Mouse (Mus musculus) adrenal gland, adult 8-10 months (tissue): ENCODE results near the gene Snrpa1. TPM values are rescaled to one million over a fixed set of nuclear protein-coding genes. Genes with fewer than 3 reads are reported as not detected.
"Not testable (repeated sequence)": the region's sequence is repeated elsewhere in the genome, so short reads cannot be mapped to it uniquely, and the experiment has no call there.

Source experiments
- DNase-seq: peaks from one replicate; pipeline ENCODE4 v3.0.0; 2022
- total RNA-seq, 4 experiments: library from RNA; stranded (reverse); gene quantifications; 2 replicates each; pipeline ENCODE4 v1.2.4; 2022

The Snrpa1 gene
- 10 to 100 TPM; 30.4 to 43.3 (median 34.4) TPM for total RNA-seq

DNA sequence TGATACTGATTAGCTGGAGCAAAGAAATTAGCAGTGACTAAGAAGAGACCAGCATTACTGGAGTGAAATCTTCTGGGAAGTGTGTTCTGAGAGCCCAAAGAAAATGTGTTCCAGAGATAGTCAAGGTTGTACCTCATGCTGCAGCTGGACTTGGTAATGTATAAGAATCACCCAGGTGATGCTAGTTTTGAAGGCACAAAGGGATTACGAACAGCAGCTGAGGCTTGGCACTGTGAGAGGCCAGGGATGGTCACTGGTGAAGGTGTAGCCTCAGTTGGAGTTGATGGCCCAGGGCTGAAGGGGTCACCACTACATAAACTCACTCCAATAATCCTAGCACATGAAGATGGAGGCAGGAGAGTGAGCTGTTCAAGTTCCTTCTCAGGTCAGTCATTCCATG, at the start of gene Snrpa1:
Gene Snrpa1 (plus strand): TSS at position 301 of the 400 bp plus-strand sequence.
- no peak for DNase-seq

DNA sequence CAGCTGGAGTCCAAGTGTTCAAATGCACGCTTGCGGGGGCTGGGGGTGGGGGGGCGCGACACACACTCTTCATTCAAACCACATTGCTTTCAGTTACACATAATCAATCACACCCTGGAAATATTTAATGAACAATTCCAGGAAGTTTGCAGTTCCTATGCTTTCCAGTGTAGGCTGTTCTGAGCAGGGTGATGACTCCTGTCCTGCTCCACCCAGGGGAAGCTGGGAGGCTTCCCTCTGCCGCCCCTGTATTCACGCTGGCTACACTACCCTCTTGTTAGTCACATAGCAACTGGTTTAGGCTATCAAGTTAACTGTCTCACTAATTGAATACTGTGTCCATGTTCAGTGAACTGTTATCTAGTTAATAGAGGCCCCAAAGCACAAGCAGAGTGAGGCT, 48.3 kb upstream of the Snrpa1 start:
- no peak for DNase-seq

DNA sequence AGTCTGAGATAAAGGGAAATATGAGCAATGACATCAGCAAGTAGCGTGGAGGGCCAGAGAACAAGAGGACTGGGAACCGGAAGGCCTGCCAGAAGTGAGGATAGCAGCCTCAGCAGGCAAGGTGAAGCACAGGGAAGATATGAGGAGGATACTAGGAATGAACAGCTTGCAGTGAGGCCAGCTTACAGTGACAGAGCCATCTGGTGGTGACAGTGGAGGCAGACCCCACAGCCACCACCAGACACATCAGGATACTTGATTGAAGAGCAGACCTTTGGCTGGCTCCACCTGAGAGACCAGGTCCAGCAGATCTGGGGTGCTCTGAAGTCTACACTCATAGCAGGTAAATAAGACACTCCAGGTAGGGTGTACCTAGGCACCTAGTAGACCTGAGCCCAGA, 31.1 kb upstream of the Snrpa1 start:
- no peak for DNase-seq

DNA sequence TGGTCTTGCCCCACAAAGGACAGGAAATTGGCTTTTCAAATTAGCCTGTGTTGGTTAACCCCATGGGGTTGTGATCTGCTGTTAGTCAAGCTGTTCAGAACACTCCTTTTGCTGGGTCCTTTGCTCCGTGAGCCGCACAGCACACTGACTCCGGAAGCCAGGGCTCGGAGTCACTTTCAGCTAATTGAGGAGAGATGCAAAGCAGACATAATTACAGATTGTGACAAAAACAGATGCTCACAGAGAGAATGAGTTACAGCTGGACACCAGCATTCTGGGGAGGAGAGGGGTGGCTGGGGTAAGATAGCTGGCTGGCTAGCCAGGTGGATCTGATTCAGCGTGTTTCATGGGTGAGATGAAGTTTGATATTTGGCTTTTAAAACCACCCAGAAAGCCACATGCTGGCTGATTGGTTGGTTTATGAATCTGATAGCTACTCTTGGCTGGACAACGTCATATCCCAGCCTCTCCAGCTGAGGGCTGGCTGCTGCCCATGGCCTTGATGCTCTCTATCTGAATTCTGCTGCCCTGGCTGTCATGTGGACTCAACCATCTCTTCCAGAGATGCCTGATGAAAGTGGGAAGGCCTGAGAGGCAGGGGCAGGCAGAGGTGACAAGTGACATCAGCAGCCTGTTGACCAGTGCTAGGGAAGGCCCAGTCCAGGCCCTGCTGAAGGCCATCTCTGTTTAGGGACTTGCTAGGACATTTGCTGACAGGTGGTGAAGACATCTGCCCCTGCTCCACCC, 29.9 kb upstream of the Snrpa1 start:
- no peak for DNase-seq

DNA sequence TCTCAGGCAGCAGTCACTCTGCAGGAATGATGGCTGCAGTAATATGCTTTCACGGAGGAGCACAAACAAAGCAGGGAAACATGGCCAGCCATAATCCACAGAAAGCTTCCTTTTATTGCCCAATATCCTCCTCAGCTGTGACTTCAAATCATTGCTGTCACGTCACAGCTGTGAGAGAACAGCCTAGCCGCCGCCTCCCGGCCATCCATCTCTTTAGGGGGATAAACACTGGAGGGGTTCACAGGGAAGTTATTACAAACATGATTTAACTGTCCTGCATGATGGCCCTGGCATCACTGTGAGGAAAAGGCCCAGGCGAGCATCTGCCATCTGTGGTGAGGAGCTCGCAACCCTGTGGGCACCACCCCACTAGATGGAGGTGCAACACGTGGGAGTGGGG, 22.0 kb upstream of the Snrpa1 start:
- no peak for DNase-seq

DNA sequence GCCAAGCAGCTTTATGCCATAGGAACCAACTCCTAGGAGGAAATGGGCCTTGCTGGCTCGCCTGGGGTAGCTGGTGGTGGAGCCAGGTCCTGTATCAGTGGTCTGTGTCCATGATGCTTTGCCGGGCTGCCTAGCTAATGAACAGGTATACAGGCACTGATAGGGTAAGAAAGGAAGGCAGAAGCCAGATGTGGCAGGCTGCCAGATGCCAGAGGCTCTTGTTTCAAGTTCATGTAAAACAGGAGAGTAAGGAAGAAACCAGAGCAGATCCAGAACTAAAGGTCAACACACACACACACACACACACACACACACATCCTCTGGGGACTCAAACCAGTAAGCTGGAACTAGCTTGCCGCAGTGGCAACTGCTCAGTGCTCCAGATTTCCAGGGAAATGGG, 20.5 kb upstream of the Snrpa1 start:
- DNase-seq: no peak

DNA sequence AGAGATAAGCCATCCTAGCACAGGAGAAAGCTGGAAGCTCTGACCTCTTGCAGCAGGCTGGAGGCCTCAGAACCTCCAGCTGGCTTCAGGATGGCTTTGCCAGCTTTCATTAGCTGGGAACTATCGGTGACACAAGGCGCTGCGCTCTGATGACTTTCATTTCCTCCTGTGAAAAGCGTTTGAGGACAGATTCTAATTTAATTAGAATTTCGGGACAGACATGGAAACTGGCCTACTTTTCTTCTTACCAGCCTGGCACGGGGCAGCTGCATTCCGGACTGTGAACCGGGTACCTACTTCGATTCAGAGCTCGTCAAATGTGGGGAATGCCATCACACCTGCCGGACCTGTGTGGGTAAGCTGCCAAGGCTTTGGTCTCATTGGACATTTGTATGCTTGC, 20.1 kb upstream of the Snrpa1 start:
- DNase-seq: no peak

DNA sequence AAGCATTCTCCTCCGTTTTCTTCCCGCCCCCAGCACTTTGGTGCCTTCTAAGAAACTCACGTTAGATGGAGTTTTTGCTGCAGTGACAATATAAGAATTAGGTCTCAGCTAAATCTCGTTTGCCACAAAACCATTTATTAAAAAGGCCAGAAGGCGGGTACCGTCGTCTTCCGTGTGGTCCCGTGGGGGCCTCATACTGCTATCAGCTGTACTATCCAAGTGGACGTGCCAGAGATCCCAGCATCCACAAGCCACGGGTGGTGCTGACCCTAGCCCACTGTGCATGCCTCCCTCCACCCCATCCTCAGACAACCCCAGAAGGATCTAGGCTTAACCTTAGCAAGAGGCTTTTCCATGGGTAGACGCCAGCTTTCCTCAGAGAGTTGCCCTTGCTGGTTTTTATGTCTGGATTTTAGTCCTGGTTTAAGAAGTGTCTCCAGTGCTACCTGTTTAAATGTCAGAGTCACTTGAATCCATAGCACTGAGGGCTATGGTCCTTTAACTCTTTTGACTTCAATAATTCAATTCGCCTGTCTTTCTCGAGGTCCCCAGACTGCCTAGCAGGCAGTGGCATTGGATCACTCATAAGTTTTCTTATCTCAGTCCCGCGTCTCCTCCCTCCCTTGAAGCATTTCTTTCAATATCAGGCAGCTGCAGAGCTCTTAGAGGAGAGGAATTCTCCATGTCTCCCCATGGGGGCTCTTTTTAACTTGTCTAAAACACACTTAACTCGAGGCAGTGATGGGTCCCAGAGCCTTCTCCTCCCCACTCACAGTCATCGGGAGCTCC, 18.6 kb upstream of the Snrpa1 start:
- DNase-seq: no peak

DNA sequence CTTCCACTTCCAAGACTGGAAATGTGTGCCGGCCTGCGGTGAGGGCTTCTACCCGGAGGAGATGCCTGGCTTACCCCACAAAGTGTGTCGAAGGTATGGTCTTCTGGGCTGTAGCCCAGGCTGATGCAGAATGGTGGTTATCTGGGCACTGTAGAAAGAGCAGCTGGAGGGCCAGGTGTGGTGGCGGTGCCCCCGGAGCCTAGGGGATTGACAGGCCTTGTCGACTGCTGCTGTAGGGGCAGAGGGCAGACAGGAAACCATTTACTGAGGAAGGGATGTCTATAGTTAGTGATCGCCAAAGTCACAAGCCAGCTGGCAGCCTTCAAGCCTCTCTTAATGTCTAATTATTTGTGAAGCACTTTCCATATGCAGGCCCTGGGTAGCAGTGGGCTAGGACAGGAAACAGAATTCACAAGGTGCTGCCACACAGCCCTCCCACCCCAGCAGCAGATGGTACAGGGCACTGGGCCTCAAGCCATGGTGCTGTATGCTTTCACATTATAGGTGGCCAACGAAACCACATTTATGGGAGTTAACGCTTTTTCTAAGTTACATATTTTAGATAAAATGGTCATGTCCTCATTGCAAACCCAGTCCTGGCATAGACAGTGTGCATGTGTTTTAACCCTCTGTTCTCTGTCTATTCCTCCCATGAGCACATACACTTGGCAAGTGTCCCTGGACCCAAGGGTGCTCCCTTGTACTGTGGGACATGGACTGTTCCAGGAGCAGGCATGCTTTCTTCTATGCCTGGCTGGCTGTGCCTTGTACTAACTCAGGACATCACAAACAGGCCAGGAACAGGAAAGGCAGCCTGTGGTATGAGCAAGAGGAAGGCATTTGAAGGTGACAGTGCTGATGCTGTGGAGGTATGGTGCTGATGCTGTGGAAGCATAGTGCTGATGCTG, 15.0 kb upstream of the Snrpa1 start, which contains the start of gene Gm45213:
Gene Gm45213 (plus strand): TSS at position 51 of the 908 bp plus-strand sequence.
- DNase-seq: no peak

DNA sequence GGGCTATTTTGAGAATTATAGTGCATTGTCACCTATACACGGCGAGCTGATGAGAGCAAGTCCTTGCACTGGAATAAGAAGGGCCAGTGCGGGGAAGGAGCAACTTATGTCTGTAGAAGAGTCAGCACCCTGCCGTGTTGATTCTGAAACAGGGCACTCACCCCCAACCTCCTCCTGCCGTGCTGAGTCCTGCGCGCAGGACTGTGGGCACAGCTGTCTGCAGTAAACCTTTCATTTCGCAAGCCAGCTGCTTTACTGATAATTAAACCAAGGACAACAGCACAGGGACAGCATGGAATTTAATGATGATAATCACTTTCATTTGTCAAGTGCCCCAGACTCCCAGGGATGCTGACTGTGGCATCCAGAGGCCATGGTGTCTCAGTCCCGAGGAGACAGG, 14.2 kb upstream of the Snrpa1 start:
- no peak for DNase-seq

DNA sequence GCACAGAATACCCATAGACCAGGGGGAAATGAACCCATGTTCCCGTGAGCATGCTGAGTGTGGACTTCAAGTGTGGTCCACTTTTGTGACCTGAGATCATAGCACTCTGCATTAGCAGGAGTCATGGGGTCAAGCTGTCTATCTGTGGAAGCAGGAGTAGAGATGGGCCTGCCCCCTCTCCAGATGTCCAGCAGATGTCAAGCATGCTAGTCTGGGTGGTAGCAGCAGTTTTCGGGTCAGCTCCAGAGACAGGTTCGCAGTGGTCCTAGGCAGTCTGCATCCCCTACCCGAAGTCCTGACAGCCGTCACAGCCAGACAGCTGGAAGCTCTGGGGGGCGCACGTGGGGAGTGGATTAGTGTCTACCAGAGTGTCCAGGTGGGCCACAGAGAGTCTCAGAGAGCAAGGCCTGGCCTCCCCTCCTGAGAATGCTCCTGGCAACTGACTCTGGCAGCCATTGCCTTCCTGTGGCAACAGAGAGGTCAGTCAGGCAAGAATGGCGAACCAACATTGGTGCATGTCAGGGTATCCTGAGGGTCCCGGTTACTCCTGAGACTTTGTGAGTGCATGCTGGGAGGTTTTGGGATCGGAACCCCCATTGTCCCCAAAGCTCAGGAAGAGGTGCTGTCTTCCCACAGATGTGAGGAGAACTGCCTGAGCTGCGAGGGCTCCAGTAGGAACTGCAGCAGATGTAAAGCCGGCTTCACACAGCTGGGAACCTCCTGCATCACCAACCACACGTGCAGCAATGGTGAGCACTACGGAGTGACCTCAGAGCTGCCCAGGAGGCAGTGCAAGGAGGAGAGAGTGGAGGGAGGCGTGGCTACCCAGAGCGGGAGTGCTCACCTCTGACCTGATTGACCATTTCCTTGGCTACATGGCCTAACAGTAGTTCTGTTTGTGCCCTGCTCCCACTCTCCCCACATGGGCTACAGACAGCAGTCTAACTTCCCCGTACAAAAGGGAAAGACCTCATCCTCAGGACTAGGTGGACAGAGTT, 11.6 kb upstream of the Snrpa1 start:
- DNase-seq: no peak

DNA sequence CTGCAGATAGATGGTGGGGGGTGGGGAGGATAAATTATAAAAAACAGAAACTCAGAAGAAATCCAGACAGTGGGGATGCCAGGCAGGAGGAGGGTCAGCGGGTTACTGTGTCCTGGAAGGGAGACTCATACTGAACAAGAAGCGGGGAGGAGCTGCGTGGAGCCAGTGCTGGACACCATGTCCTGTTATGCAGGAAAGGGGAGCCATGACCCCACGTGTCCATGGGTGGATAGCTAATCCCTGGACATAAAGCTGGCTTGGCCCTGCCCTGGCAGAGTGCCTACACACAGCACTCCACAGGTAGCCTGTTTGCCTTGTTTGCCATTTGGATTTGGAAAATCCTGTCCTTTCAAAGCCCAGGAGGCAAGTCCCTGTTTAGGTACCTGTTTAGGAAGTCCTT, 10.8 kb upstream of the Snrpa1 start:
- no peak for DNase-seq

DNA sequence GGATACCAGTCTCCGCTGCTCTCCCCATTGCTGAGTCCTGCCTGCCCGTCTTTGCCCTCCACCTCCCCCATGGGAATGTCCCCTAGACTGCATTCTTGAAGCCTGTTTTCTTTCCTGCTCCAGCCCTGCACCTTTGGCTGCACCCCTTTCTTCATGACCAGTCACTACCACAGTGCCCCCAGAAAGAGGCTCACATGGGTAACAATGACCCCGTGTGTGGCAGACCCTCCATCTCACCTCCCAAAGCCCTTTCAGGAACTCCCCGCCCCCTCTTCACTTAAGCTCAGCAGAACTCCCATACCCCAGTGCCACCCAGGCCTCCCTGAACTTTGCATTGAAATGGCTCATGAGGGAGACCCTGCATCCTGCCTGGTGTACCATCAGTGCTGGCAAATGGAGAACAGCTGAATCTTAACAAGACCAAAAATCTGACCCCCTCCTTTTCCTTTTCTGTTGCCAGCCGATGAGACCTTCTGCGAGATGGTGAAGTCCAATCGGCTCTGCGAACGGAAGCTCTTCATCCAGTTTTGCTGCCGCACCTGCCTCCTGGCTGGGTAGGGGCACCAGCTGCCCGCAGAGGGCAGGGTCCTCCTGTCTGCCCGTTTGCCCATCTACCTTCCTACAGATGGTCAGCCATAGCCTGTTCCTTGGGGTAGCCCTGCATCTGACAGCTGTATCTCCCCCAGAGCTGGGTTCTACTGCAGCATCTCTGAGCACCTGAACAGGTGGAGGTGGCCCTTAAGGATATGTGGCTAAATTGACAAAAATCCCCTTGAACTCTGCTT, 10.2 kb upstream of the Snrpa1 start:
- DNase-seq: no peak

DNA sequence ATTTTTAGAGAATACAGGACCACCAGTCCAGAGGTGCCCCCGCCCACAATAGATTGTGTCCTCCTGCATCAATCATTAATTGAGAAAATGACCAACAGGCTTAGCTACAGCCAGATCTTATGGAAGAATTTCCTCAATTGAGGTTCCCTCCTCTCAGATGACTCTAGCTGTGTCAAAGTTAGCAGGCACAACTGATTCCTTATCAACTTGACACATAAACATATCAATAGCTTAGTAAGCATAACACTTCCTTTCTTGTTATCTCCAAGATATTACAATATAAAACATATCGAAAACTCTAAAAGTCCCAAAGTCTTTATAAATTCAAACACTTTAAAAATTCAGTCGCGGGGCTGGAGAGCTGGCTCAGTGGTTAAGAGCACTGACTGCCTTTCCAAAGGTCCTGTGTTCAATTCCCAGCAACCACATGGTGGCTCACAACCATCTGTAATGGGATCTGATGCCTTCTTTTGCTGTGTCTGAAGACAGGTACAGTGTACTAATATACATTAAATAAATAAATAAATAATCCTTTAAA, 4.8 kb upstream of the Snrpa1 start:
- DNase-seq: no peak

DNA sequence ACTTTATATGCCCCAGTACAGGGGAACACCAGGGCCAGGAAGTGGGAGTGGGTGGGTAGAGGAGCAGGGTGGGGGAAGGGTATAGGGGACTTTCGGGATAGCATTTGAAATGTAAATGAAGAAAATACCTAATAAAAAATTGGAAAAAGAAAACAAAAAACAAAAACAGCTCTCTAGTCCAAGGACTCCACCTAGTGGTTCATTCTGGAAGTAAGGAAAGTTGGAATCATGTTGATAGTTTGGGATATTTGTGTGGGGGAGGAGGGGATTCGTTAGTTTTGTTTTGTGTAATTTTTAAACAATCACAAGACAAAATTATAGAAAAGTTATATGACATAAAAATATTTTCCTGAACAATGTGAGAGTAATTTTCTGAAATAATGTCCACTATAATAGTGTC, 3.4 kb upstream of the Snrpa1 start:
- not testable (repeated sequence) for DNase-seq

DNA sequence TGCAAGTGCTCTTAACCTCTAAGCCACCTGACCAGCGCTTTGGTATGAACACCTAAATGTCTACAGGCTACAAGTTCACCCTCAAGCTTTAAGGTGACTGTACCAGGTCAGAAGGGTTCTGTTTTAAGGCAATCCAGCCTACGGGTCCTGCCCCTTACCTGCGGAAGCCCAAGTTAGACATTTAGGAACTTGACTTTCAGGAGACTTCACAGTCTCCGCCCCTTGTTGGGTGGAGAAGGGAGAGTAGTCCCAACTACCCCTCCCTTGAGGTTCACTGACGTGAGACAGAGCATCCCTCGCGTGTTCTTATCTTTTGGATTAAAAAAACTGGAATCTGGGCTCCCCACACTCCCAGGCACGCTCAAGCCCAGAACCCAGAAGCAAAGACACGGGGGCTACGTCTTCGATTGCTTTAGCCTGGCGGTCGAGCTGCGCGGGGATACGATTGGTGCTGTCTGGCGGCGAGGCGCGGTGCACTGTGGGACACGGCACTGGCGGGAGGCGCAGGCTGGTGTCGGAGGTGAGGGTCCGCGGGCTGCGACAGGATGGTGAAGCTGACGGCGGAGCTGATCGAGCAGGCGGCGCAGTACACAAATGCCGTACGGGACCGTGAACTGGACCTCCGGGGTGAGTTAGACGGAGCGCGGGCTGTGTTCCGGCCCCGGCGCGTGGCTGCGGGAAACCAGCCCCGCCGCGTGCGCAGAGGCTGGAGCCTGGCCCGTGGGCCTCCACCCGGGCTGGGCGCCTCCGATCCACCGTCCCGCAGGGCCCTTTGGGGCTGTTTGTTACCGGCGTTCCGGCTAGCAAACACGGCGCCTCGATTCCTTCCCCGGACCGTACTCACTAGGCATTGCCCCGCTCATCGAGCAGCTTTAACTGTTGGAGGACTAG, 1.5 kb downstream of the Snrpa1 start:
- peak; percentile 80 for DNase-seq

DNA sequence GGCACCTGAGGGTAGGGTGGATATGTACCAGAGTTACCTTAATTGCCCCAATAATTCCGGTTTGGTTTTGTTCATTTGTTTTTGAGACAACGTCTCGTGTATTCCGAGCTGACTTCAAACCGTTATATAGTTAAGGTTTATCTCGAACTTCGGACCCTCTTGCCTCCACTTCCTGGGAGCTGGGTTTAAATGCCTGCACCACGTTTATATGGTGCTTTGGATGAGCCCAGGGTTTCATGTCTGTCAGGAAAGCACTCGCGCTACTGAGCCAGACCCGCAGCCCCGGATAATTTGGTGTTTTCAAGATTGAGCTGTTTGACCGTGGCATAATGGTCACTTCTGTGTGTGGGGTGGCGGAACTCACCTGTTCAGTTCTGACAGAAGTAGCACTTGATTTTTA, 2.3 kb downstream of the Snrpa1 start:
- no peak for DNase-seq

DNA sequence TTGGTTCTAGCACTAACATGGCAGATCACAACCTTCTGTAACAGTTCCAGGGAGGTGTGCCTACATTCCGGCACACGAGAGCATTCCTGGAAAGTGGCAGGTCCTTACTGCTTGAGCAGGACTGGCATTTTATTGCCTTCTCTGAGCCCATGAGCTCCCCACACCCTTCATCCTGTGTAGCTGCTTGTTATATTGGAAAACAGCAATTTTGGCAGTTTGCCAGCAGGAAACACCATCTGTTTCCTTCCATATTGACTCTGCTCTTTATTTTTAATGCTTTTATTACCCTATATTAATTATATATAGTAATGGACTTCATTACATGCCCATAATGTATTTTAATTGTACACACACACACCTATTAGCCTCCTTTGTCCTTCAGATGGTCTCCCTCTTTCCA, 17.6 kb downstream of the Snrpa1 start:
- DNase-seq: no peak
